9 mouse cellular contexts compared by ENCODE assay signal in the genomic region with DNA sequence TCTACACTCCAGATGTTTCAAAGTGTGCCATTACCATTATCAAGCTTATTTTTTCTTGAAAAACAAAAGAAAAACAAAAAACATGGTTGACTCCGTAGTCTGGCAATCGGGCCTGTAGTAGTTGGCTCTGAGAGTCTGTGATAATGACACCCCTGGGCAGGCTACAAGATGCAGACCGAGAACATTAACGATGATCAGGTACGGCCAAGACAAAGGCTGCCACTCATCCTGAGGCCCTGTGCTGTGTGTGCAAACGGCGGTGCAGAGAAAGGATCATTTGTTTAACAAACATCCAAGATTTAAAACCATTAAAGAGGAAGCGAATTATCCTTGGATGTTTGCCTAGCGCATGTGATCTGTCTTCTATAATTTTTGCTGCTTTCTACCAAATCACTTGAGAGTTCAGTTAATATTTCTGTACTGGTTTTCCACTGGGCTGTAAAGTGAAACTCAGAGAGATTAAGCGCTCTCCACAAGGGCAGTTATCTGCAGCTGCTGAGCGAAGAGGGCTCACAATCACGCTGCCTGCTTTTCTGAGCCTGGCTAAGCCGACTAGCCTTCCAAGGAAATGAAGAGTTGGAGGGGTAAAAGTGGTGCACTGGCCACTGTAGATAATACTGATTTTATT.
DNase-seq lines count a peak whose midpoint lies in the region; ATAC-seq and TF ChIP-seq lines count a peak whose summit lies in the region.
"Had no signal": no experiment of that assay in that cellular context is flagged by ENCODE, and none has a peak within 500 bp of the region (broad histone marks: within the 10 kb centered on the region; RNA-seq: fewer than 3 reads in every experiment).

No protein-coding gene starts in this region.

- peak overlapping the region; percentile 34 for H3K4me2 ChIP-seq in limb, embryonic 13.5 days (replicated peaks)
- peak overlapping the region; percentile 35 for H3K4me2 ChIP-seq in embryonic facial prominence, embryonic 13.5 days
- peak overlapping the region; percentile 34 for H3K4me2 ChIP-seq in heart, embryonic 12.5 days
- peak overlapping the region; percentile 11; the same call in 1 of the 2 replicates for H3K4me2 ChIP-seq in midbrain, embryonic 14.5 days (ENCODE audit: low read length)

- no peaks in the 10 kb centered on the region for H3K36me3 ChIP-seq in limb, embryonic 13.5 days
- no peaks in the 10 kb centered on the region for H3K36me3 ChIP-seq in limb, embryonic 10.5 days
- H3K36me3 ChIP-seq in embryonic facial prominence, embryonic 13.5 days = no peaks in the 10 kb centered on the region
- H3K36me3 ChIP-seq in heart, embryonic 12.5 days = no peaks in the 10 kb centered on the region
- H3K36me3 ChIP-seq in midbrain, embryonic 14.5 days (ENCODE audit: control insufficient read depth, insufficient read depth, low read length) = no peaks in the 10 kb centered on the region

- no peak overlapping the region for H3K4me3 ChIP-seq in limb, embryonic 13.5 days
- H3K4me3 ChIP-seq in limb, embryonic 10.5 days = no peak overlapping the region
- H3K4me3 ChIP-seq in embryonic facial prominence, embryonic 13.5 days = no peak overlapping the region
- no peak overlapping the region for H3K4me3 ChIP-seq in heart, embryonic 12.5 days
- no peak overlapping the region for H3K4me3 ChIP-seq in midbrain, embryonic 14.5 days (replicated peaks; ENCODE audit: low read depth, low read length)
- no peak overlapping the region for H3K4me3 ChIP-seq in layer of hippocampus, adult 2 months

- H3K9me3 ChIP-seq in limb, embryonic 13.5 days = no peaks in the 10 kb centered on the region
- H3K9me3 ChIP-seq in limb, embryonic 10.5 days (replicated peaks) = no peaks in the 10 kb centered on the region
- H3K9me3 ChIP-seq in embryonic facial prominence, embryonic 13.5 days = no peaks in the 10 kb centered on the region
- H3K9me3 ChIP-seq in heart, embryonic 12.5 days (replicated peaks) = no peaks in the 10 kb centered on the region; the same call in 1 of the 2 replicates
- H3K9me3 ChIP-seq in midbrain, embryonic 14.5 days (ENCODE audit: control insufficient read depth, low read length) = no peaks in the 10 kb centered on the region

- no peaks in the 10 kb centered on the region for H3K27me3 ChIP-seq in limb, embryonic 13.5 days
- no peaks in the 10 kb centered on the region for H3K27me3 ChIP-seq in limb, embryonic 10.5 days (ENCODE audit: low read depth, poor library complexity, severe bottlenecking)
- no peaks in the 10 kb centered on the region; the same call in 1 of the 2 replicates for H3K27me3 ChIP-seq in embryonic facial prominence, embryonic 13.5 days
- H3K27me3 ChIP-seq in heart, embryonic 12.5 days (replicated peaks) = no peaks in the 10 kb centered on the region
- no peaks in the 10 kb centered on the region for H3K27me3 ChIP-seq in midbrain, embryonic 14.5 days (ENCODE audit: control insufficient read depth, insufficient read depth, low read length)

- no peak overlapping the region for H3K27ac ChIP-seq in limb, embryonic 13.5 days
- no peak overlapping the region for H3K27ac ChIP-seq in limb, embryonic 10.5 days
- H3K27ac ChIP-seq in embryonic facial prominence, embryonic 13.5 days = no peak overlapping the region; the same call in 1 of the 2 replicates
- H3K27ac ChIP-seq in heart, embryonic 12.5 days (ENCODE audit: poor library complexity, severe bottlenecking) = 0 out of 2 replicates have a peak overlapping the region, but pooled peaks have one; percentile 8
- no peak overlapping the region for H3K27ac ChIP-seq in midbrain, embryonic 14.5 days (replicated peaks; ENCODE audit: low read depth, low read length)
- no peak overlapping the region for H3K27ac ChIP-seq in layer of hippocampus, adult 2 months

- peaks cover 35% of the 10 kb centered on the region for H3K4me1 ChIP-seq in limb, embryonic 13.5 days
- peaks cover 24% of the 10 kb centered on the region for H3K4me1 ChIP-seq in limb, embryonic 10.5 days
- H3K4me1 ChIP-seq in embryonic facial prominence, embryonic 13.5 days = peaks cover 22% of the 10 kb centered on the region
- H3K4me1 ChIP-seq in heart, embryonic 12.5 days (replicated peaks) = peaks cover 30% of the 10 kb centered on the region
- H3K4me1 ChIP-seq in midbrain, embryonic 14.5 days (ENCODE audit: control insufficient read depth, insufficient read depth, low read length) = peaks cover 3% of the 10 kb centered on the region; the same call in 1 of the 2 replicates

- H3K9ac ChIP-seq in limb, embryonic 13.5 days = no peak overlapping the region
- no peak overlapping the region for H3K9ac ChIP-seq in embryonic facial prominence, embryonic 13.5 days
- no peak overlapping the region for H3K9ac ChIP-seq in heart, embryonic 12.5 days
- H3K9ac ChIP-seq in midbrain, embryonic 14.5 days (replicated peaks; ENCODE audit: low read length) = no peak overlapping the region

- TF ChIP-seq CTCF in layer of hippocampus, adult 2 months (conservative IDR thresholded peaks at IDR 0.05) = no peak

- ATAC-seq in limb, embryonic 13.5 days (ENCODE audit: low FRiP score, low read depth) = peak; percentile 67; the same call in 1 of the 2 replicates
- no peak for ATAC-seq in embryonic facial prominence, embryonic 13.5 days (ENCODE audit: insufficient number of reproducible peaks, insufficient read depth, low FRiP score, low TSS enrichment, low read depth)
- no peak for ATAC-seq in heart, embryonic 12.5 days (ENCODE audit: insufficient number of reproducible peaks, low FRiP score)
- no peak for ATAC-seq in midbrain, embryonic 14.5 days (ENCODE audit: low FRiP score, low TSS enrichment)

- DNase-seq in limb, embryonic 10.5 days (ENCODE audit: low spot score) = no peak
- DNase-seq in midbrain, embryonic 14.5 days = peak; percentile 68
- DNase-seq in cerebellum, adult 18-20 months = no peak
- no peak for DNase-seq in cerebellum, postnatal 25 days
- DNase-seq in layer of hippocampus, adult 2 months (ENCODE audit: low spot score in 2 of 2) = no peak
- DNase-seq: cerebellum, adult 11 months had no signal

- whole genome bisulfite sequencing in limb, embryonic 13.5 days = 45% methylated on average over 13 of the region's 13 CpGs
- 81% methylated on average over 13 of the region's 13 CpGs for WGBS in limb, embryonic 10.5 days
- 36% methylated on average over 13 of the region's 13 CpGs for WGBS in embryonic facial prominence, embryonic 13.5 days
- WGBS in heart, embryonic 12.5 days = 39% methylated on average over 13 of the region's 13 CpGs
- 38% methylated on average over 13 of the region's 13 CpGs for WGBS in midbrain, embryonic 14.5 days
